Mouse (Mus musculus) cerebellum, postnatal 25 days (tissue): ENCODE results near the gene Rmdn2.

Source experiments
- DNase-seq, 2 experiments: peaks; one replicate each; pipeline ENCODE4 v3.0.0; 2021; ENCODE audit warnings: mixed read lengths in 2 of 2

Rmdn2 gene

GRCm38 (mm10) chr17:79616621-79617020 lies 5.0 kb downstream of the Rmdn2 start:
- DNase-seq, result no peak

- no peak for DNase-seq
Measured at GRCm38 (mm10) chr17:79618455-79618854, 6.8 kb downstream of the Rmdn2 start.

GRCm38 (mm10) chr17:79618984-79619383 lies 7.3 kb downstream of the Rmdn2 start:
- no peak for DNase-seq

GRCm38 (mm10) chr17:79622050-79622449 lies 10.4 kb downstream of the Rmdn2 start:
- DNase-seq, result no peak

- no peak for DNase-seq
Measured at GRCm38 (mm10) chr17:79622574-79622973, 10.9 kb downstream of the Rmdn2 start.

- DNase-seq, result no peak
Measured at GRCm38 (mm10) chr17:79623841-79624240, 12.2 kb downstream of the Rmdn2 start.

- no peak for DNase-seq
Measured at GRCm38 (mm10) chr17:79626241-79626816, 14.7 kb downstream of the Rmdn2 start.

GRCm38 (mm10) chr17:79649893-79650292 lies 38.2 kb downstream of the Rmdn2 start:
- DNase-seq, result no peak

GRCm38 (mm10) chr17:79650297-79650696 lies 38.6 kb downstream of the Rmdn2 start:
- no peak for DNase-seq

GRCm38 (mm10) chr17:79653171-79653570 lies 41.5 kb downstream of the Rmdn2 start:
- DNase-seq, result no peak

GRCm38 (mm10) chr17:79654187-79654586 lies 42.5 kb downstream of the Rmdn2 start:
- DNase-seq, result no peak

- no peak for DNase-seq
Measured at GRCm38 (mm10) chr17:79657785-79658184, 46.1 kb downstream of the Rmdn2 start.

- DNase-seq, result no peak
Measured at GRCm38 (mm10) chr17:79658452-79658851, 46.8 kb downstream of the Rmdn2 start.

- DNase-seq, result no peak
Measured at GRCm38 (mm10) chr17:79658863-79659262, 47.2 kb downstream of the Rmdn2 start.

GRCm38 (mm10) chr17:79661387-79661786 lies 49.7 kb downstream of the Rmdn2 start:
- peak; percentile 46 to 76 for DNase-seq

GRCm38 (mm10) chr17:79661848-79662247 lies 50.2 kb downstream of the Rmdn2 start:
- no peak for DNase-seq

GRCm38 (mm10) chr17:79663393-79664105 lies 51.9 kb downstream of the Rmdn2 start:
- DNase-seq, result no peak

GRCm38 (mm10) chr17:79664106-79664417 lies 52.4 kb downstream of the Rmdn2 start:
- no peak for DNase-seq

GRCm38 (mm10) chr17:79670837-79671236 lies 59.2 kb downstream of the Rmdn2 start:
- no peak for DNase-seq

- DNase-seq, result no peak
Measured at GRCm38 (mm10) chr17:79695106-79695505, 83.4 kb downstream of the Rmdn2 start.

GRCm38 (mm10) chr17:79695541-79695940 lies 83.9 kb downstream of the Rmdn2 start:
- no peak for DNase-seq

GRCm38 (mm10) chr17:79699197-79699596 lies 87.5 kb downstream of the Rmdn2 start:
- DNase-seq, result no peak

GRCm38 (mm10) chr17:79700871-79701270 lies 89.2 kb downstream of the Rmdn2 start:
- no peak for DNase-seq

- DNase-seq, result no peak
Measured at GRCm38 (mm10) chr17:79705671-79706455, 94.2 kb downstream of the Rmdn2 start.
